Mouse (Mus musculus) brain, embryonic 14.5 days (tissue): ENCODE results near the gene Rnf186.

Source experiments
- CTCF ChIP-seq: fragments of 200-500 bp; IDR thresholded peaks from 2 replicates; pipeline ENCODE4 v1.5.1; 2012; ENCODE audit warnings: inconsistent platforms, mild to moderate bottlenecking, moderate library complexity, borderline replicate concordance; ENCODE audit not compliant: insufficient read depth, insufficient read length; ENCODE audit errors: extremely low read depth
- POLR2A ChIP-seq: fragments of 200-500 bp; IDR thresholded peaks from 2 replicates; pipeline ENCODE4 v1.6.1; 2012; ENCODE audit warnings: mild to moderate bottlenecking, inconsistent platforms, borderline replicate concordance; ENCODE audit not compliant: poor library complexity, insufficient read depth, insufficient read length, severe bottlenecking; ENCODE audit errors: extremely low read depth

GRCm38 (mm10) chr4:138971371-138971770 lies 4.5 kb downstream of the Rnf186 start:
- TF ChIP-seq POLR2A (no peak), CTCF (no peak)
